Mouse (Mus musculus): ENCODE results near the gene Lama4.

Gene Lama4

DNA sequence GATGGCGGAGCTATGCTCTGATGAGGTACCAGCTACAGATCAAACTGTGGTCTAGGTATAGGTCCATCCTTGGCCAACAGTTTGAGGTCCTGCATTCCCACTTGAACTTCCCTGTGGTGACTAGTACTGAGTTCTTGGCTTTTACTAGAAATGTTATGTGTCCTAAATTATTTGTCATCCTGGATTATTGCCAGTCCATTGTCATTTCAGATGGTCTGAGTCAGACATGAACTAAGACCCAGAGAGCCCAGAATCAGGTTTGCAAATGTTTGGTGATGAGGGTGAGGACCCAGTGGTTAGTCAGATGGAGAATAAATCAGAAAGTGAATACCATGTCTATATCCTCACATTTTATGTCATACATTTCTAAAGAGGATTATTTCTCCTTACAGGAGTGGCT lies 192.0 kb downstream of the Lama4 start:
- DNase-seq (ENCODE audit: low spot score), result no peak

DNA sequence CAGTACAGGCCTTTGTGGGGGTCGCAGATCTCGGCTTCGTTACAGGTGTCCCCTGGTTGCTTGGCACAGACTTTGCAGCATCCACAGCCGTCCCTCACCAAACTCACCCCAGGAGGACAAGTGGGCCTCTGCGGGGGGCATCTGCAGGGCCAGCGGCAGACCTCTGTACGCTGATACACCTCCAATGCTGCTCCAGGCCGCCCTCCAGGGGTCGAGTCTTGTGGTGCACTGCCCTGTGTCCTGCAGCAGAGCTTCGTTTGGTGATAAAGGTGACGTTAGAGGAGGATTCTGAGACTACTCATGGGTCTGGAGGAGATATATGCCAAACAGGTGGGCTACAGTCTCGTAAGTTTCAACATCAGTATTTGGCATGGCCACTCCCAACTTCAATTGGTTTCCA lies 193.0 kb downstream of the Lama4 start:
- no peak for DNase-seq (ENCODE audit: low spot score)

Data from urinary bladder, postnatal 14 days (tissue).